Mouse (Mus musculus) ovary, adult 10 weeks (tissue): ENCODE measurements around the gene Fam19a4. TPM values are rescaled to one million over a fixed set of nuclear protein-coding genes. Genes with fewer than 3 reads are reported as not detected.

Experiments
- polyA plus RNA-seq: library from polyadenylated mRNA; stranded (reverse); fragments of 350-450 nt; fragmentation: Illumina TruSeq; extraction: RNeasy Lipid Tissue Mini Kit (QIAGEN cat#74804); gene quantifications from one replicate; pipeline ENCODE4 v1.2.3, GENCODE M21; 2014

Gene Fam19a4
- polyA plus RNA-seq, result 3.9 TPM

DNA sequence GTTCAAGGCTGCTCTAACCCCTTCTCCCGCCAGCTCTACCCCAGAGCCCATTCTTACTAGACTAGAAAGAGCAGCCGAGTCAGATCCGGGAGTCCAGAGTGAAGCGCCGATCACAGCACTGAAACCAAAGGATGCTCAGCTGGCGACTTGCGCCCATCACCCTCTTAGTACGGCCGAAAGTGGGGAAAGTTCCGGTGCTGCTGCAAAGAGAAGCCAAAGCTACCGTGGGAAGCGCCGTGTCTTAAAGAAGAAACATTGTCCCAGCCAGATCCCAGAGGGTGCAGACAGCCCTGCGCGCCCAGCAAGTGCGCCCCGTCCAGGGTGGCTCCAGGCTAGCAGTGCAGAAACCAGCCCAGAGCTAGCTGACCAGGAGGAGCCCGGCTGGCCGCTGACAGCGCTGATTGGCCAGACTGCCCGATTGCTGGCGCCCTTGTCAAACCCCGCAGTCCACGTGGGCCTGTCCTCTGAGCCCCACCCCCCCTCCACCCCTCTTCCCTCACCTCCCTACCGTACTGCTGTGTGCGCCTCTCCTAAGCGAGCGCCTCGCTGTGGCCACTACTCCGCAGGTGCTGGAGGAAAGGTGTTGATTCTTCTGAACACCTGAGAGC is at the start of gene Fam19a4:
TSS of gene Fam19a4 (minus strand) at position 340 of the 608 bp plus-strand sequence.

Other genes with a start within 250 kb of the Fam19a4 start
- 23.5 TPM for gene Eogt, start 88.8 kb upstream of the Fam19a4 start, polyA plus RNA-seq
- 52.0 TPM for gene Tmf1, start 118.7 kb upstream of the Fam19a4 start, polyA plus RNA-seq
- gene Uba3, start 145.2 kb upstream of the Fam19a4 start, polyA plus RNA-seq, result 204 TPM
- gene Arl6ip5, start 150.3 kb upstream of the Fam19a4 start, polyA plus RNA-seq, result 105 TPM
- 0.20 TPM for gene Lmod3, start 192.3 kb upstream of the Fam19a4 start, polyA plus RNA-seq